Mouse (Mus musculus): ENCODE data around the gene Pdcd6ip. TPM values are rescaled to one million over a fixed set of nuclear protein-coding genes. Genes with fewer than 3 reads are reported as not detected.
A peak's percentile ranks its signal among the peaks of the same experiment; 100 is the strongest.
"Not testable (repeated sequence)": the region's sequence is repeated elsewhere in the genome, so short reads cannot be mapped to it uniquely, and the experiment has no call there.

Gene Pdcd6ip
- polyA plus RNA-seq, 1 experiment from 2014 or later: 41.3 TPM

DNA sequence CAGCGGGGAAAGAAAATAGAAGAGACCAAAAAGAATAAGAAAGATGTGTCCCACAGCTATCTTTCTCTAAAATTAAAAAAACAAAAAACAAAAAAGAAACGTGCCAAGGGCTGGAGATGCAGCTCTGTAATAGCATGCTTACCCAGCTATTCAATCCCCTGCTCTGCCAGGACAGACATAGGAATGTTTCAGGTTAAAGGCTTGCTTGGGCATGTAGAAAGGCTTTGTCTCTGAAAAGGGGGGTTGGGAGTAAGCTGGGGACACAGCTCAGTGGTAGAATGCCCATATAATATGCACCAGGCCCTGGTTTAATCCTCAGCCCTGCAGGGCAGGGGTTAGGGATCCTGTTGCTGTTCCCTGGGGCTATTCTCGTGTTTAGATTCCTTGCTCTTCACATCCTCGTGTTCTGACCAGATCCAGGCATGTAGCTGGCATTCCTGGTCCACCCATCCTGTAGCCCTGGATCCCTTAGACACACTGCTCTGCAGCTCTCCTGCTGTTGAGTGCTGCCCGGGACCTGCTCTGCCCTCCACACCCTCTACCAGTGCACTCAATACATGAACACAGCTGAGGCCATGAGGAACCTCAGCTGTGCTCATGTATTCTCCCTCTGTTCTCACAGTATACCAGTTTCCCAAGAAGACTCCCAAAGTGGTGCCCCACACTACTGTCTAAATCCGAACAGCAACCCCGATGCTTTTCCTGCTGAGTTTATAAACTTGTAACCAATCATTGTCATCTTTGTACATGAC is 37.8 kb downstream of the Pdcd6ip start:
- ATAC-seq (ENCODE audit: low FRiP score, low TSS enrichment): no peak
- DNase-seq: no peak
- no peak overlapping the region for H3K9ac ChIP-seq (replicated peaks; ENCODE audit: low read length)
- peaks cover 8% of the 10 kb centered on the region for H3K9me3 ChIP-seq (ENCODE audit: control insufficient read depth, low read length)
- no peak overlapping the region for H3K27ac ChIP-seq (replicated peaks; ENCODE audit: low read depth, low read length)
- H3K4me3 ChIP-seq (replicated peaks; ENCODE audit: low read depth, low read length): no peak overlapping the region
- no peak overlapping the region for H3K4me2 ChIP-seq (ENCODE audit: low read length)
- 86% methylated on average over 7 of the region's 7 CpGs for WGBS
- no peaks in the 10 kb centered on the region for H3K4me1 ChIP-seq (ENCODE audit: control insufficient read depth, insufficient read depth, low read length)
- H3K36me3 ChIP-seq (ENCODE audit: control insufficient read depth, insufficient read depth, low read length): peaks cover 77% of the 10 kb centered on the region
- no peaks in the 10 kb centered on the region for H3K27me3 ChIP-seq (ENCODE audit: control insufficient read depth, insufficient read depth, low read length)

DNA sequence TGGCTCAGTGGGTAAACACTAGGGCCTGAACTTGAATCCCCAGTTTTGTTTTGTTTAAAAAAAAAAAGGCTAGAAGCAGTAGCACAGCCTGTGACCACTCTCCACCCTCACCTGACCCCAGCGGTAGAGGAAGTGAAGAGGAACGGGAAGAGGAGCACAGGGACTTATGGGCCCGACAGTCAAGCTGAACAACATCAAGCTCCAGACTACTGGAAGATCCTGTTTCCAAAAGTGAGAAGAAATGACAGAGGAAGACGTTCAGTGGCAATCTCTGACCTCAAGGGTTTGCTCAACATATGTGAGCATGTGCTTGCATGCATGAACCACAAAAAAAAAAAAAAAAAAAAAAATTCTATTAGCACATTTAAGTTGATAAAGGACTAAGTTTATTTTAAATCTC is 44.6 kb downstream of the Pdcd6ip start:
- Histone ChIP-seq H3K4me2 (ENCODE audit: low read length) (no peak overlapping the region), H3K4me1 (ENCODE audit: control insufficient read depth, insufficient read depth, low read length) (no peaks in the 10 kb centered on the region), H3K4me3 (replicated peaks; ENCODE audit: low read depth, low read length) (no peak overlapping the region), H3K36me3 (ENCODE audit: control insufficient read depth, insufficient read depth, low read length) (peaks cover 75% of the 10 kb centered on the region), H3K27ac (replicated peaks; ENCODE audit: low read depth, low read length) (no peak overlapping the region), H3K9me3 (ENCODE audit: control insufficient read depth, low read length) (peaks cover 8% of the 10 kb centered on the region), H3K27me3 (ENCODE audit: control insufficient read depth, insufficient read depth, low read length) (no peaks in the 10 kb centered on the region), H3K9ac (replicated peaks; ENCODE audit: low read length) (no peak overlapping the region)
- no peak for ATAC-seq (ENCODE audit: low FRiP score, low TSS enrichment)
- WGBS: 91% methylated on average over 4 of the region's 4 CpGs
- no peak for DNase-seq

DNA sequence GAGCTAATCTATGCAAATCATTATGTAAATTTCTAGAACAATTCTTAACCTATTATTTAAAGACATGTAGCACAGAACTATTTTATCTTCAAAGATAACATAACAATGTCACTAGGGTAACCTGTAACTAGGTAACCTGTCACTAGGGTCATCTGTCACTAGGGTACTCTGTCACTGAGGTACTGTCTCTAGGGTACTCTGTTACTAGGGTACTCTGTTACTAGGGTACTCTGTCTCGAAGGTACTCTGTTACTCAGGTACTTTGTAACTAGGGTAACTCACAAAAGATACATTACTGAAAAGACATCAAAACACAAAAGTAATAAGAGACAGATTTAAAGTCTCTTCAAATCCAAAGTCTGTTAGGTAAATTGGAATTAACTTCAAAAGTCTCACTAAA is 50.2 kb downstream of the Pdcd6ip start:
- no peaks in the 10 kb centered on the region for H3K9me3 ChIP-seq (ENCODE audit: control insufficient read depth, low read length)
- no peak overlapping the region for H3K27ac ChIP-seq (replicated peaks; ENCODE audit: low read depth, low read length)
- ATAC-seq (ENCODE audit: low FRiP score, low TSS enrichment) (no peak), DNase-seq (no peak)
- WGBS: 89% methylated on average over 1 of the region's 1 CpGs
- no peaks in the 10 kb centered on the region for H3K27me3 ChIP-seq (ENCODE audit: control insufficient read depth, insufficient read depth, low read length)
- no peak overlapping the region for H3K9ac ChIP-seq (replicated peaks; ENCODE audit: low read length)
- H3K4me1 ChIP-seq (ENCODE audit: control insufficient read depth, insufficient read depth, low read length): 0 out of 2 replicates have a peak, but pooled peaks cover 3% of the 10 kb centered on the region
- peaks cover 68% of the 10 kb centered on the region for H3K36me3 ChIP-seq (ENCODE audit: control insufficient read depth, insufficient read depth, low read length)
- no peak overlapping the region for H3K4me2 ChIP-seq (ENCODE audit: low read length)
- no peak overlapping the region for H3K4me3 ChIP-seq (replicated peaks; ENCODE audit: low read depth, low read length)

GRCm38 (mm10) chr9:113653571-113653970 is 54.5 kb downstream of the Pdcd6ip start:
- no peak overlapping the region for H3K9ac ChIP-seq (replicated peaks; ENCODE audit: low read length)
- no peak overlapping the region for H3K4me2 ChIP-seq (ENCODE audit: low read length)
- H3K36me3 ChIP-seq (ENCODE audit: control insufficient read depth, insufficient read depth, low read length): peaks cover 43% of the 10 kb centered on the region
- no peak for ATAC-seq (ENCODE audit: low FRiP score, low TSS enrichment)
- 81% methylated on average over 8 of the region's 8 CpGs for WGBS
- H3K27me3 ChIP-seq (ENCODE audit: control insufficient read depth, insufficient read depth, low read length): no peaks in the 10 kb centered on the region
- 0 out of 2 replicates have a peak, but pooled peaks cover 4% of the 10 kb centered on the region for H3K4me1 ChIP-seq (ENCODE audit: control insufficient read depth, insufficient read depth, low read length)
- no peak overlapping the region for H3K4me3 ChIP-seq (replicated peaks; ENCODE audit: low read depth, low read length)
- H3K9me3 ChIP-seq (ENCODE audit: control insufficient read depth, low read length): no peaks in the 10 kb centered on the region
- DNase-seq: no peak
- H3K27ac ChIP-seq (replicated peaks; ENCODE audit: low read depth, low read length): no peak overlapping the region

GRCm38 (mm10) chr9:113650787-113651186 is 57.3 kb downstream of the Pdcd6ip start:
- no peak for DNase-seq
- no peak for ATAC-seq (ENCODE audit: low FRiP score, low TSS enrichment)
- H3K9me3 ChIP-seq (ENCODE audit: control insufficient read depth, low read length): no peaks in the 10 kb centered on the region

DNA sequence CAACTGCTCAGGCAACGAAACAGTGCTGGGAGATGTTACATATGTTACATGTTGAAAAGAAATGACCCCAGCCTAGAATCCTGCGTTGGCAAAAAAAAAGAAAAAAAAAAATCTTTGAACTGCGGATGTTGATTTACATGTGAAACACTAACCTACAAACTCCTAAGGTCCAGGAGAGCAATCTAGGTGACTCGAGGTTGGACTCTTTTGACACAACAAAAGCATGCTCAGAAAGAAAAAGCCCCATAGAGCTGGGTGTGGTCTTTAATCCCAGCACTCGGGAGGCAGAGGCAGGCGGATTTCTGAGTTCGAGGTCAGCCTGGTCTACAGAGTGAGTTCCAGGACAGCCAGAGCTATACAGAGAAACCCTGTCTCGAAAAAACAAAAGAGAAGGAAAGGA is 58.8 kb downstream of the Pdcd6ip start:
- H3K27me3 ChIP-seq (ENCODE audit: control insufficient read depth, insufficient read depth, low read length); H3K4me1 ChIP-seq (ENCODE audit: control insufficient read depth, insufficient read depth, low read length); H3K4me3 ChIP-seq (replicated peaks; ENCODE audit: low read depth, low read length); H3K4me2 ChIP-seq (ENCODE audit: low read length); H3K9ac ChIP-seq (replicated peaks; ENCODE audit: low read length); H3K27ac ChIP-seq (replicated peaks; ENCODE audit: low read depth, low read length); DNase-seq; ATAC-seq (ENCODE audit: low FRiP score, low TSS enrichment); H3K9me3 ChIP-seq (ENCODE audit: control insufficient read depth, low read length): not testable (repeated sequence)
- H3K36me3 ChIP-seq (ENCODE audit: control insufficient read depth, insufficient read depth, low read length): peaks cover 15% of the 10 kb centered on the region
- 84% methylated on average over 8 of the region's 8 CpGs for WGBS

More at GRCm38 (mm10) chr9:113650787-113651186, 57.3 kb downstream of the Pdcd6ip start:
- Histone ChIP-seq H3K4me1 (ENCODE audit: control insufficient read depth, insufficient read depth, low read length) (0 out of 2 replicates have a peak, but pooled peaks cover 4% of the 10 kb centered on the region), H3K36me3 (ENCODE audit: control insufficient read depth, insufficient read depth, low read length) (peaks cover 26% of the 10 kb centered on the region), H3K4me2 (ENCODE audit: low read length) (no peak overlapping the region), H3K4me3 (replicated peaks; ENCODE audit: low read depth, low read length) (no peak overlapping the region), H3K27ac (replicated peaks; ENCODE audit: low read depth, low read length) (no peak overlapping the region), H3K9ac (replicated peaks; ENCODE audit: low read length) (no peak overlapping the region), H3K27me3 (ENCODE audit: control insufficient read depth, insufficient read depth, low read length) (no peaks in the 10 kb centered on the region)
- 90% methylated on average over 8 of the region's 8 CpGs for WGBS

DNA sequence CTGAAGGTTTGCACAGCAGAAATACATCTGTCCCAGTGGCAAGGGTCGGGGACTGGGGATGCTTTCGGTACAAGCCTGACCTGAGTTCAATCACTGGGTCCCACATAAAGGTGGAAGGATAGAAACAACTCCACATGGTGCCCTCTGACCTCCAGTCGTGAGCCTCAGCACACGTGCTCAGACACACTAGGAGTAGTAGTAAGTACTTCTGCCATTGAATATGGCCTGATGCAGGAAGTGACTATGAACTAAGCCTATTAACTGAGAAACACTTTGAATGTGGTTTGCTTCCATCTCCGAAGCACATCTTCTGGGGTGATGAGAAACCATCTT is 62.3 kb downstream of the Pdcd6ip start:
- ATAC-seq (ENCODE audit: low FRiP score, low TSS enrichment) (peak; percentile 57; the same call in 1 of the 2 replicates), DNase-seq (no peak)
- Histone ChIP-seq H3K9ac (replicated peaks; ENCODE audit: low read length) (no peak overlapping the region), H3K9me3 (ENCODE audit: control insufficient read depth, low read length) (no peaks in the 10 kb centered on the region), H3K4me2 (ENCODE audit: low read length) (no peak overlapping the region), H3K4me3 (replicated peaks; ENCODE audit: low read depth, low read length) (no peak overlapping the region), H3K36me3 (ENCODE audit: control insufficient read depth, insufficient read depth, low read length) (no peaks in the 10 kb centered on the region), H3K4me1 (ENCODE audit: control insufficient read depth, insufficient read depth, low read length) (no peaks in the 10 kb centered on the region), H3K27me3 (ENCODE audit: control insufficient read depth, insufficient read depth, low read length) (no peaks in the 10 kb centered on the region), H3K27ac (replicated peaks; ENCODE audit: low read depth, low read length) (no peak overlapping the region)
- WGBS: 44% methylated on average over 5 of the region's 5 CpGs

- ATAC-seq (ENCODE audit: low FRiP score, low TSS enrichment) (peak; percentile 43; the same call in 1 of the 2 replicates), DNase-seq (peak; percentile 93)
- Histone ChIP-seq H3K9ac (replicated peaks; ENCODE audit: low read length) (no peak overlapping the region), H3K4me1 (ENCODE audit: control insufficient read depth, insufficient read depth, low read length) (no peaks in the 10 kb centered on the region), H3K9me3 (ENCODE audit: control insufficient read depth, low read length) (no peaks in the 10 kb centered on the region), H3K36me3 (ENCODE audit: control insufficient read depth, insufficient read depth, low read length) (no peaks in the 10 kb centered on the region), H3K4me3 (replicated peaks; ENCODE audit: low read depth, low read length) (no peak overlapping the region), H3K27ac (replicated peaks; ENCODE audit: low read depth, low read length) (no peak overlapping the region), H3K4me2 (ENCODE audit: low read length) (no peak overlapping the region), H3K27me3 (ENCODE audit: control insufficient read depth, insufficient read depth, low read length) (no peaks in the 10 kb centered on the region)
- 28% methylated on average over 7 of the region's 11 CpGs for WGBS
Measured at GRCm38 (mm10) chr9:113645153-113645836, 62.8 kb downstream of the Pdcd6ip start.

DNA sequence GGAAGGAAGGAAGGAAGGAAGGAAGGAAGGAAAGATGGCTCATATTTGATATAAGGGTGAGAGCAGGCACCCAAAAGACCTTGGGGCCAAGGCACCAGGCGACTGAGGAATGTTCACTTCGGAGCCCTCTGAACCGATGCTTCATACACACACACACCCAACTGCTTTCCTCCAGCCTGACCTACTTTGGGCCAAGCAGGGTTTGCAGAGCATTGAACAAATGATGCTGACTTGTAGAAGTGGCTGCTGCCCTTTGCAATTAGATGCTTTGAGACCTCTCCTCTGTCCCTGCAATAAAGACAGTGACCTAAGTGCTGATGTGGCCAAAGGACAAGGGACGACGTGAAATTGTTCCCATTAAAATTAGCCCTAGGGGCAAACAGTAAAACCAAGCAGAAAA is 63.4 kb downstream of the Pdcd6ip start:
- Histone ChIP-seq H3K9me3 (ENCODE audit: control insufficient read depth, low read length) (no peaks in the 10 kb centered on the region), H3K9ac (replicated peaks; ENCODE audit: low read length) (no peak overlapping the region), H3K4me3 (replicated peaks; ENCODE audit: low read depth, low read length) (no peak overlapping the region), H3K36me3 (ENCODE audit: control insufficient read depth, insufficient read depth, low read length) (no peaks in the 10 kb centered on the region), H3K27ac (replicated peaks; ENCODE audit: low read depth, low read length) (no peak overlapping the region), H3K27me3 (ENCODE audit: control insufficient read depth, insufficient read depth, low read length) (no peaks in the 10 kb centered on the region), H3K4me1 (ENCODE audit: control insufficient read depth, insufficient read depth, low read length) (no peaks in the 10 kb centered on the region), H3K4me2 (ENCODE audit: low read length) (no peak overlapping the region)
- DNase-seq (no peak), ATAC-seq (ENCODE audit: low FRiP score, low TSS enrichment) (no peak)
- WGBS: 68% methylated on average over 5 of the region's 5 CpGs
